Mouse (Mus musculus) heart, embryonic 16.5 days (tissue): ENCODE measurements around the gene Gm49333. TPM values are rescaled to one million over a fixed set of nuclear protein-coding genes. Genes with fewer than 3 reads are reported as not detected.

Source experiments
- ATAC-seq: fragments of 200-750 bp; cut with Nextera tagmentation; replicated peaks from 2 replicates; pipeline ENCODE4 v1.8.0; 2017; ENCODE audit warnings: moderate number of reproducible peaks; ENCODE audit not compliant: insufficient read depth, low FRiP score; ENCODE audit errors: extremely low read depth
- H3K27ac ChIP-seq: fragments of 300-500 bp; sonication (generic); 2 replicates; pipeline ENCODE4 v1.5.1; 2014; ENCODE audit warnings: mild to moderate bottlenecking, low read length, control low read depth, moderate library complexity
- H3K27me3 ChIP-seq: fragments of 300-500 bp; sonication (generic); 2 replicates; pipeline ENCODE4 v1.6.1; 2014; ENCODE audit warnings: low read length, mixed read lengths; ENCODE audit not compliant: control insufficient read depth, insufficient read depth
- H3K36me3 ChIP-seq: fragments of 300-500 bp; sonication (generic); 2 replicates; pipeline ENCODE4 v1.6.1; 2014; ENCODE audit not compliant: control insufficient read depth, insufficient read depth
- H3K4me1 ChIP-seq: fragments of 300-500 bp; sonication (generic); 2 replicates; pipeline ENCODE4 v1.6.1; 2014; ENCODE audit warnings: low read length, mixed read lengths; ENCODE audit not compliant: control insufficient read depth, insufficient read depth
- H3K4me2 ChIP-seq: fragments of 300-500 bp; sonication (generic); 2 replicates; pipeline ENCODE4 v1.6.1; 2014; ENCODE audit warnings: low read depth, mild to moderate bottlenecking, control low read depth, low read length
- H3K4me3 ChIP-seq: fragments of 300-500 bp; sonication (generic); 2 replicates; pipeline ENCODE4 v1.5.1; 2014; ENCODE audit warnings: mild to moderate bottlenecking, control low read depth, low read length
- H3K9ac ChIP-seq: fragments of 300-500 bp; sonication (generic); 2 replicates; pipeline ENCODE4 v1.6.1; 2014; ENCODE audit warnings: low read length, control low read depth
- H3K9me3 ChIP-seq: fragments of 300-500 bp; sonication (generic); replicated peaks from 2 replicates; pipeline ENCODE4 v1.6.1; 2016; ENCODE audit warnings: low read length; ENCODE audit not compliant: control insufficient read depth
- WGBS: fragments of 180-500 bp; shearing (Covaris S2); extraction: QIAGEN DNeasy Blood & Tissue Kit; methylation state at CpG from one replicate; pipeline ENCODE4 v1.1.7; 2014; 5-methylcytosine and 5-hydroxymethylcytosine counted together
- microRNA counts: library from miRNA; unstranded; fragments of <30 nt; microRNA quantifications from one replicate; lab custom pipeline; 2016
- microRNA-seq: library from miRNA; unstranded; fragments of <30 nt; microRNA quantifications from one replicate; pipeline ENCODE4, GENCODE M21; 2017
- polyA plus RNA-seq: library from polyadenylated mRNA; unstranded; fragments of >200 nt; fragmentation: Nextera tagmentation; extraction: Ambion mirVana; gene quantifications from 2 replicates; pipeline ENCODE4 v1.2.1, GENCODE M21; 2015

The Gm49333 gene
- polyA plus RNA-seq, 1 experiment from 2014 or later = not detected

DNA sequence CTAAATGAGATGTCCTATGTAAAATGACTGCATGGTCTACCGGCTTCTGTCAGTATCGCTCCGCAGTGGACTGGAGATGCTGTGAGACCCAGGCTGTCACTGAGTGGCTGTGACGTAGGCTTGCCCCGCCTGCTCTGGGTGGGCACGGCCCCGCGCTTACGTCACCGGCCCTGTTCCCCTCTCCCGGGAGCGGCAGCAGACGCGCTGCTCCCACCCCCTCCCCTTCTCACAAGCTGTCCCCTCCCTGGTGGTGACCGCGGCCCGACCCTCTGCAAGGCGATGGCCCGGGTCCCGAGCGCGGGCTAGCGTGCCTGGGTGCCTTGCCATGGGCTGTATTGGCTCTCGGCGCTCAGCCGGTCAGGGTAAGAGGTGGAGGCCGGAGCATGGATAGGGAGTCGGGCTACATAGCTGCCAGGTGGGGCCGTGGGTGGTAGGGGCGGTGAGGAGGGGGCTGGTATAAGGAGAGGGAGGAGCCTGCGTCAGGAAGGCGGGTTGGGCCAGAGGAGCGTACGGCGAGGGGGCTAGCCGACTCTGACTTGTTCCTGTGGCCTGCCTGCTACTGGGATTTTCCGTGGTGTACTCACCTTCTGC is 81.8 kb downstream of the Gm49333 start, which contains the start of gene Fam131a:
Gene Fam131a, plus strand, starts transcription at position 131 of the 591 bp plus-strand sequence.
- H3K9me3 ChIP-seq = no peaks in the 10 kb centered on the region
- peaks cover 31% of the 10 kb centered on the region for H3K36me3 ChIP-seq
- H3K27me3 ChIP-seq = no peaks in the 10 kb centered on the region
- 1% methylated on average over 37 of the region's 37 CpGs for WGBS
- H3K9ac ChIP-seq = peak within 1 kb of the TSS; percentile 83
- peak; percentile 96 for ATAC-seq
- H3K4me3 ChIP-seq = peak within 1 kb of the TSS; percentile 71
- peak within 1 kb of the TSS; percentile 99 for H3K4me2 ChIP-seq
- H3K4me1 ChIP-seq = peaks cover 22% of the 10 kb centered on the region
- peak within 1 kb of the TSS; percentile 81 for H3K27ac ChIP-seq

DNA sequence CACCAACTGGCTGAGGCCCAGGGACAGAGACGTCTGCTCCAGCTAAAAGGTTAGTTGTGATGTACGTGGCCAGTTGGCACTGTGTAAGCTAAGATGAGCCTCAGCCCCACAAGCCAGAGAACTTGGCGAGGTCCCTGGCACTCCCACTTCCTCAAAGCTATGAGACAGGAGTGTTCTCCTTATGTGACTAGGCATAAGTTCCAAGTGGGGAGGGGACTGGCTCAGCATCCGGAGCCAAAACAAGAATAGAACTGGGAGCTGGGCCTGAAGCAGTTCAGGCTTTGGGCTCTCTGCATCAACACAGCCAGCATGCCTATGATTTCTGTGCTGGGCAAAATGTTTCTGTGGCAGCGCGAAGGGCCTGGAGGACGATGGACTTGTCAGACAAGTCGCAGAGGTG is 83.4 kb downstream of the Gm49333 start:
- Histone ChIP-seq H3K4me1 (peaks cover 22% of the 10 kb centered on the region), H3K4me2 (peak overlapping the region; percentile 67), H3K27ac (peak overlapping the region; percentile 56), H3K4me3 (peak overlapping the region; percentile 49), H3K9me3 (no peaks in the 10 kb centered on the region), H3K9ac (no peak overlapping the region), H3K27me3 (no peaks in the 10 kb centered on the region), H3K36me3 (peaks cover 15% of the 10 kb centered on the region; the same call in 1 of the 2 replicates)
- WGBS = 59% methylated on average over 8 of the region's 8 CpGs
- ATAC-seq = no peak

MicroRNAs within 50 kb of the gene (microRNA counts, 519-probe panel; counts per million panel counts)
- 2,413 counts per million, percentile 54 among the panel's probes with 10 or more counts for microRNA mmu-miR-1224 (lab: Ali Mortazavi, UCI)

Small RNA genes lying within 50 kb of the gene (microRNA-seq; reads per million reads assigned to microRNA genes)
- 0.79 reads per million for gene Mir1224

Other genes with a start within 250 kb of the Gm49333 start
- gene Abcc5, start 185.2 kb upstream of the Gm49333 start, polyA plus RNA-seq = 54.0 and 64.1 TPM in 2 replicates
- 80.6 and 80.9 TPM in 2 replicates for gene Eif2b5, start 112.8 kb upstream of the Gm49333 start, polyA plus RNA-seq
- 18.3 and 18.9 TPM in 2 replicates for gene Dvl3, start 94.6 kb upstream of the Gm49333 start, polyA plus RNA-seq
- 444 and 463 TPM in 2 replicates for gene Ap2m1, start 76.1 kb upstream of the Gm49333 start, polyA plus RNA-seq
- 49.4 and 54.0 TPM in 2 replicates for gene Abcf3, start 63.0 kb upstream of the Gm49333 start, polyA plus RNA-seq
- 0.28 and 0.29 TPM in 2 replicates for gene Vwa5b2, start 22.1 kb upstream of the Gm49333 start, polyA plus RNA-seq
- gene Eef1akmt4, start within 50 bp of the Gm49333 start, polyA plus RNA-seq = 18.9 and 19.9 TPM in 2 replicates
- 28.4 and 28.6 TPM in 2 replicates for gene Alg3, start 125 bp downstream of the Gm49333 start, polyA plus RNA-seq
- gene Camk2n2, start 9.7 kb downstream of the Gm49333 start, polyA plus RNA-seq = 0.35 and 0.37 TPM in 2 replicates
- gene Ece2, start 18.2 kb downstream of the Gm49333 start, polyA plus RNA-seq = 0.87 and 1.2 TPM in 2 replicates
- gene Psmd2, start 40.0 kb downstream of the Gm49333 start, polyA plus RNA-seq = 245 and 248 TPM in 2 replicates
- gene Eif4g1, start 56.7 kb downstream of the Gm49333 start, polyA plus RNA-seq = 113 and 120 TPM in 2 replicates
- gene Fam131a, start 81.6 kb downstream of the Gm49333 start, polyA plus RNA-seq = 7.5 and 9.2 TPM in 2 replicates
- 49.0 and 51.8 TPM in 2 replicates for gene Polr2h, start 106.1 kb downstream of the Gm49333 start, polyA plus RNA-seq
- gene Clcn2, start 106.1 kb downstream of the Gm49333 start, polyA plus RNA-seq = 3.8 TPM in 2 replicates
- 1.6 and 1.9 TPM in 2 replicates for gene Chrd, start 121.5 kb downstream of the Gm49333 start, polyA plus RNA-seq
- 0.25 and 0.34 TPM in 2 replicates for gene Thpo, start 122.9 kb downstream of the Gm49333 start, polyA plus RNA-seq